Mouse (Mus musculus): ENCODE results near the gene Myl3.

- no peak for TF ChIP-seq ZC3H11A (IDR thresholded peaks at IDR 0.05; ENCODE audit: low read depth, low read length)
- no peak for TF ChIP-seq POLR2A (IDR thresholded peaks at IDR 0.05; ENCODE audit: control insufficient read depth in 1 of 2, insufficient read depth in 1 of 2, low read depth in 1 of 2, low read length in 2 of 2, poor library complexity in 1 of 2)
- TF ChIP-seq EP300 (IDR thresholded peaks at IDR 0.05; ENCODE audit: low read depth in 1 of 2, low read length in 2 of 2): no peak
- TF ChIP-seq HCFC1 (IDR thresholded peaks at IDR 0.05; ENCODE audit: low read depth, low read length): no peak
- TF ChIP-seq MAZ (IDR thresholded peaks at IDR 0.05; ENCODE audit: low read depth, low read length): no peak
- TF ChIP-seq CTCF (IDR thresholded peaks at IDR 0.05 in 2 of 3, conservative IDR thresholded peaks at IDR 0.05 in 1 of 3; ENCODE audit: control insufficient read depth in 1 of 3, insufficient read depth in 1 of 3, low read depth in 2 of 3, low read length in 3 of 3, poor library complexity in 1 of 3, severe bottlenecking in 1 of 3): no peak
- no peak for TF ChIP-seq KAT2A (conservative IDR thresholded peaks at IDR 0.05; ENCODE audit: low read depth, low read length)
- no peak for TF ChIP-seq RCOR1 (IDR thresholded peaks at IDR 0.05; ENCODE audit: low read depth, low read length)
These were observed 29.1 kb upstream of the Myl3 start for GRCm38 (mm10) chr9:110712545-110712944.
